Mouse (Mus musculus) stomach, postnatal 0 days (tissue): ENCODE data around the gene Rps9. TPM values are rescaled to one million over a fixed set of nuclear protein-coding genes. Genes with fewer than 3 reads are reported as not detected.

Source experiments
- ATAC-seq: fragments of 200-750 bp; cut with Nextera tagmentation; 2 replicates; pipeline ENCODE4 v1.8.0; 2017; ENCODE audit not compliant: low FRiP score, low TSS enrichment
- DNase-seq: peaks from one replicate; pipeline ENCODE4 v3.0.0-alpha.2; 2016; ENCODE audit warnings: low spot score
- H3K27ac ChIP-seq: fragments of 300-500 bp; sonication (generic); replicated peaks from 2 replicates; pipeline ENCODE4 v1.5.1; 2014; ENCODE audit warnings: mild to moderate bottlenecking, control low read depth
- H3K27me3 ChIP-seq: fragments of 300-500 bp; sonication (generic); 2 replicates; pipeline ENCODE4 v1.6.1; 2014; ENCODE audit warnings: low read length; ENCODE audit not compliant: control insufficient read depth, insufficient read depth
- H3K36me3 ChIP-seq: fragments of 300-500 bp; sonication (generic); 2 replicates; pipeline ENCODE4 v1.6.1; 2014; ENCODE audit warnings: low read length, mixed read lengths; ENCODE audit not compliant: control insufficient read depth, insufficient read depth
- H3K4me1 ChIP-seq: fragments of 300-500 bp; sonication (generic); replicated peaks from 2 replicates; pipeline ENCODE4 v1.6.1; 2014; ENCODE audit warnings: antibody characterized with exemption; ENCODE audit not compliant: control insufficient read depth, insufficient read depth
- H3K4me2 ChIP-seq: fragments of 300-500 bp; sonication (generic); replicated peaks from 2 replicates; pipeline ENCODE4 v1.6.1; 2014; ENCODE audit warnings: low read depth, mild to moderate bottlenecking, control low read depth, moderate library complexity
- H3K4me3 ChIP-seq: fragments of 300-500 bp; sonication (generic); 2 replicates; pipeline ENCODE4 v1.5.1; 2014; ENCODE audit warnings: low read depth, low read length, control low read depth
- H3K9ac ChIP-seq: fragments of 300-500 bp; sonication (generic); 2 replicates; pipeline ENCODE4 v1.6.1; 2014; ENCODE audit warnings: mild to moderate bottlenecking, low read length, control low read depth, mixed read lengths
- H3K9me3 ChIP-seq: fragments of 300-500 bp; sonication (generic); 2 replicates; pipeline ENCODE4 v1.6.1; 2016; ENCODE audit warnings: low read length; ENCODE audit not compliant: control insufficient read depth
- CTCF ChIP-seq: IDR thresholded peaks from 2 replicates; pipeline ENCODE4 v1.5.1; 2016; ENCODE audit warnings: antibody characterized with exemption, low read depth, mild to moderate bottlenecking, moderate library complexity
- EP300 ChIP-seq: optimal IDR thresholded peaks from 2 replicates; pipeline ENCODE3; 2016; ENCODE audit warnings: antibody characterized with exemption
- WGBS: fragments of 180-500 bp; shearing (Covaris S2); extraction: QIAGEN DNeasy Blood & Tissue Kit; methylation state at CpG from one replicate; pipeline ENCODE4 v1.1.7; 2014; 5-methylcytosine and 5-hydroxymethylcytosine counted together
- polyA plus RNA-seq: library from polyadenylated mRNA; unstranded; fragments of >200 nt; fragmentation: Nextera tagmentation; extraction: Ambion mirVana; gene quantifications from 2 replicates; pipeline ENCODE4 v1.2.1, GENCODE M21; 2015

Gene Rps9
- polyA plus RNA-seq: 1,098 and 1,141 TPM in 2 replicates

DNA sequence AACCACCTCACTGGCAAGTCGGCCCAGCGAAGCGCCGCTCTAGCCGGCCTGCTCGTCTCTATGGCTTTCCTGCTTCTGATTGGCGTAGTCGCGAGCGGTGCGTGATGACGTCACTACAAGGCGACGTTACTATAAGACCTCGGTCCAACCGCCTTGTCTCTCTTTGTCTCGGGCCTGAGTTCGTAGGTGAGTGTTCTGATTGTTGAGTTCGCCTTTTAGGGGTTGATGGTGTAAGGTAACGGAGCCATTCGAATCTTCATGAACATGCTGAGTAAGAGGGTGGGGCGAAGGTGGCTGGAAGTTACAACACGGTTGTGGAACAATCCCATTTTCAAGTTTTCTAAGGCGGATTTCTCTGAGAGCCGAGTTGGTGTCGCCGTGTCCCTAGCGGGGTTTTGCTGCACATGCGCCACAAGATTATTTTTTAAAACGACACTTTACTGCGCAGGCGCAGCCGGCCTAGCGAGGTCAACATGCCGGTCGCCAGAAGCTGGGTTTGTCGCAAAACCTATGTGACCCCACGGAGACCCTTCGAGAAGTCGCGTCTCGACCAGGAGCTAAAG lies at the start of gene Rps9:
Gene Rps9, plus strand, starts transcription at position 115 of the 563 bp plus-strand sequence.
- Histone ChIP-seq H3K4me2 (peak within 1 kb of the TSS; percentile 73), H3K9ac (peak within 1 kb of the TSS; percentile 82), H3K4me3 (peak within 1 kb of the TSS; percentile 63), H3K4me1 (peaks cover 4% of the 10 kb centered on the region; the same call in 1 of the 2 replicates), H3K27ac (peak within 1 kb of the TSS; percentile 95), H3K9me3 (no peaks in the 10 kb centered on the region), H3K27me3 (no peaks in the 10 kb centered on the region), H3K36me3 (peaks cover 10% of the 10 kb centered on the region)
- ATAC-seq: peak; percentile 95
- TF ChIP-seq EP300 (no peak), CTCF (peak; percentile 20; the same call in 1 of the 2 replicates)
- peak; percentile 97 for DNase-seq
- 2% methylated on average over 42 of the region's 42 CpGs for WGBS

DNA sequence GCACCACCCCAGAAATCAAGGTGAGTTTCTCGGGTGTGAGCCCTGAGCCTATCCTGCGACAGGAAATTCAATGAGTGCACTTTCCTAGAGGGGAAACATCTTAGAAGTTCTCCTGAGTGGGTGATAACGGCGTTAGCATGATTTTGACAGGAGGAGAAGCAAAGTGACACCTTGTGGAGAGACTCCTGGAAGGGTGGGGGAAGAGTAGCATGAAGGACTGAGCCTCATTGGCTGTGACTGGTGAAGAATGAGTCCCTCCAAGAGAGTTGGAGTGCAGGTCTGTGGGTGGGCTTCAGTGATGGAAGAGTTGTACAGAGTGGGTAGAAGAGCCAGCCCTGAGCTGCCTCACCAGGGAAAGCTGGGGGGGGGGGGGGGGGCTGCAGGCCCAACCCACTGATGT lies 46.8 kb upstream of the Rps9 start:
- WGBS: 85% methylated on average over 4 of the region's 4 CpGs
- no peaks in the 10 kb centered on the region for H3K4me1 ChIP-seq
- H3K9ac ChIP-seq: no peak overlapping the region
- no peaks in the 10 kb centered on the region for H3K27me3 ChIP-seq
- peaks cover 57% of the 10 kb centered on the region for H3K36me3 ChIP-seq
- H3K4me3 ChIP-seq: no peak overlapping the region
- no peaks in the 10 kb centered on the region for H3K9me3 ChIP-seq
- ATAC-seq (no peak), DNase-seq (no peak)
- no peak overlapping the region for H3K27ac ChIP-seq
- H3K4me2 ChIP-seq: no peak overlapping the region
- TF ChIP-seq EP300 (no peak), CTCF (no peak)

DNA sequence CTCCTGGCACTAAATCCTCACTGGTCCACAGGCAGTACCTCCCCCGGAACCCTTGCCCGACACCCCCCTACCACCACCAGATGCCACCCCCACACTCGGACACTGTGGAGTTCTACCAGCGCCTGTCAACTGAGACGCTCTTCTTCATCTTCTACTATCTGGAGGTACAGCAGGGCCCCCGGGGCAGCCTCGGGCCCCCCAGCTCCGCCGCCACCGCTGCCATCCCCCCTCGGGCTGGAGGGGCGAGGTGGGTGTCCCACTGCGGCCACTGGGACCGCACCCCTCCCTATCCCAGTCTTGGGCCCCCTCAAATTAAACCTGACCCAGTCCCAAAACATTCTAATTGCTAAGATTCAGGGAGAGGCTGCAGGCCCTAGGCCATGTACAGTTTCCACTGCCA lies 45.2 kb upstream of the Rps9 start:
- Histone ChIP-seq H3K27ac (no peak overlapping the region), H3K27me3 (no peaks in the 10 kb centered on the region), H3K4me2 (no peak overlapping the region), H3K4me1 (no peaks in the 10 kb centered on the region), H3K9ac (no peak overlapping the region), H3K36me3 (peaks cover 50% of the 10 kb centered on the region), H3K4me3 (no peak overlapping the region), H3K9me3 (no peaks in the 10 kb centered on the region)
- WGBS: 92% methylated on average over 14 of the region's 14 CpGs
- DNase-seq (no peak), ATAC-seq (no peak)
- no peak for TF ChIP-seq EP300
- no peak for TF ChIP-seq CTCF

- peak overlapping the region; percentile 63 for H3K4me2 ChIP-seq
- DNase-seq (peak; percentile 53), ATAC-seq (peak; percentile 47)
- H3K4me1 ChIP-seq: no peaks in the 10 kb centered on the region
- no peaks in the 10 kb centered on the region for H3K9me3 ChIP-seq
- peaks cover 22% of the 10 kb centered on the region for H3K36me3 ChIP-seq
- H3K4me3 ChIP-seq: peak overlapping the region; percentile 64
- peak overlapping the region; percentile 91 for H3K27ac ChIP-seq
- H3K27me3 ChIP-seq: no peaks in the 10 kb centered on the region
- peak overlapping the region; percentile 78 for H3K9ac ChIP-seq
- WGBS: 26% methylated on average over 15 of the region's 15 CpGs
- no peak for TF ChIP-seq EP300
- no peak for TF ChIP-seq CTCF
These were observed 39.1 kb upstream of the Rps9 start for GRCm38 (mm10) chr7:3664524-3665214.

DNA sequence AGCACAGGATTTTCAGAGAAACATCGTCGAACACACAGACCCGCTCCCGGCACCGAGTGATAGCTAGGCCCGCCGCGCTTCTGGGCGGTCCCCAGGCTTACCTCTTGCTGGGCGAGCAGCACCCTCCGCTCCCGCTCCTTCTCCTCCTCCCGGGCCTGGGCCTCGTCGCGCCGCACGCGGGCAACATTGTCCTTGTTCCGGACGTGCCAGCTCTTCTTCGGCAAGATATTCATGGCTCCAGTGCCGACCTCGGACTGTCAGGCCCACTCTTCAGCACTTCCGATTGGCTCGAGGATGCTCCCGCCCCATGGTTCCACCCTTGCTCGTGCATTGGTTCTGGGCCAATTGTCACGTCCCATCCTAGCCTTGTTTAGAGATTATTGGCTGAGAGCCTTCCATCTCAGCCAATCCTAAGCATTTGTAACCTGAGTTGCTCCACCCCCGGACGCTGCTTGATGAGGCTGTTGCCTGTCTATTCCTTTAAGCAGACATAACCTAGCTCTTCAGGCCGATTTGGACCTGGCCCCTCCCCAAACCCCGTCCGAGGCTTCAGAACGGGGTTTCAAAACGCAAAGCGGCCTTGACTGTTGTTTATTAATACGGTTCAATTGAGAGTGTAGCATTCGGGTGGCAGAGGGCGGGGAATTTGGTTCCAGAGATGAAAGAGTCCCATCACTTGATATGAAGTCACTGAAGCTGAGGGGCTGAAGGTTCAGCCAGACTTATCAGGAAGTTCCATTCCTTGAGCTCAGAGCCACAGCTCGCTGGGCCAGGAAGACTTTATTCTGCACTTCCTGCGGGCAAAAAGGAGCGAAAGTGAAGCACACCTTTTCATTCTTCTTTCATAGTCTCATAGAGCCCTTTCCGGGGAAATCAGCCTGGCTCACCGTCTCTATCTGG lies 38.3 kb upstream of the Rps9 start, which contains the start of gene Leng1:
Gene Leng1, minus strand, starts transcription at position 626 of the 900 bp plus-strand sequence.
- WGBS: 3% methylated on average over 45 of the region's 45 CpGs
- TF ChIP-seq EP300 (no peak), CTCF (no peak)
- H3K9ac ChIP-seq: peak within 1 kb of the TSS; percentile 78

More for the DNA sequence above, 38.3 kb upstream of the Rps9 start, which contains the start of gene Leng1:
- Histone ChIP-seq H3K27ac (peak within 1 kb of the TSS; percentile 91), H3K27me3 (no peaks in the 10 kb centered on the region), H3K4me3 (peak within 1 kb of the TSS; percentile 64), H3K36me3 (peaks cover 14% of the 10 kb centered on the region), H3K9me3 (no peaks in the 10 kb centered on the region), H3K4me1 (no peaks in the 10 kb centered on the region), H3K4me2 (peak within 1 kb of the TSS; percentile 63)
- DNase-seq (peak; percentile 96), ATAC-seq (peak; percentile 98)
